Mouse (Mus musculus) naive thymus-derived CD4-positive, alpha-beta T cell, adult 5 months (primary cell): ENCODE data around the gene Bend3. TPM values are rescaled to one million over a fixed set of nuclear protein-coding genes. Genes with fewer than 3 reads are reported as not detected.

Experiments
- polyA plus RNA-seq: library from polyadenylated mRNA; unstranded; fragments of 100-300 nt; shearing (Covaris generic); gene quantifications from one replicate; pipeline ENCODE4 v1.2.1, GENCODE M21; 2017

The Bend3 gene
- 6.8 TPM for polyA plus RNA-seq

GRCm38 (mm10) chr10:43478751-43479435 lies at the start of gene Bend3:
TSS of gene Bend3 (plus strand) at chr10:43478831.

GRCm38 (mm10) chr10:43523931-43524330 lies 45.3 kb downstream of the Bend3 start, which contains the start of gene Gm9803:
TSS of gene Gm9803 (plus strand) at chr10:43524084.

GRCm38 (mm10) chr10:43540442-43541152 lies 62.0 kb downstream of the Bend3 start, which contains the start of gene 1700021F05Rik:
TSS of gene 1700021F05Rik (minus strand) at chr10:43540994.

Other genes with a start within 250 kb of the Bend3 start
- gene Gm9803, start 45.3 kb downstream of the Bend3 start, polyA plus RNA-seq: 45.3 TPM
- 15.2 TPM for gene 1700021F05Rik, start 62.2 kb downstream of the Bend3 start, polyA plus RNA-seq
- 4.2 TPM for gene Cd24a, start 99.5 kb downstream of the Bend3 start, polyA plus RNA-seq